Mouse (Mus musculus) bone marrow macrophage, adult 2 months (primary cell): ENCODE results near the gene Nt5c. TPM values are rescaled to one million over a fixed set of nuclear protein-coding genes. Genes with fewer than 3 reads are reported as not detected.
"Not testable (repeated sequence)": the region's sequence is repeated elsewhere in the genome, so short reads cannot be mapped to it uniquely, and the experiment has no call there.

Source experiments
- H3K27ac ChIP-seq: 2 replicates; pipeline ENCODE4 v1.5.1; 2012; ENCODE audit warnings: low read depth, low read length; ENCODE audit not compliant: insufficient read depth
- H3K4me1 ChIP-seq: 2 replicates; pipeline ENCODE4 v1.6.1; 2012; ENCODE audit warnings: low read length; ENCODE audit not compliant: control insufficient read depth, insufficient read depth
- H3K4me3 ChIP-seq: 2 replicates; pipeline ENCODE4 v1.5.1; 2012; ENCODE audit warnings: mild to moderate bottlenecking, low read length, moderate library complexity; ENCODE audit not compliant: insufficient read depth
- CTCF ChIP-seq: IDR thresholded peaks from 2 replicates; pipeline ENCODE4 v1.5.1; 2012; ENCODE audit warnings: low read depth, mild to moderate bottlenecking, low read length, moderate library complexity
- POLR2A ChIP-seq: IDR thresholded peaks from 2 replicates; pipeline ENCODE4 v1.6.1; 2012; ENCODE audit warnings: mild to moderate bottlenecking, low read depth, low read length, borderline replicate concordance
- polyA plus RNA-seq: library from polyadenylated mRNA; stranded (reverse); fragments of >200 nt; gene quantifications from 2 replicates; pipeline ENCODE4 v1.2.4, GENCODE M21; 2012; ENCODE audit not compliant: missing spikeins, insufficient read depth, insufficient read length

Gene Nt5c
- polyA plus RNA-seq, result 66.3 and 79.3 TPM in 2 replicates

DNA sequence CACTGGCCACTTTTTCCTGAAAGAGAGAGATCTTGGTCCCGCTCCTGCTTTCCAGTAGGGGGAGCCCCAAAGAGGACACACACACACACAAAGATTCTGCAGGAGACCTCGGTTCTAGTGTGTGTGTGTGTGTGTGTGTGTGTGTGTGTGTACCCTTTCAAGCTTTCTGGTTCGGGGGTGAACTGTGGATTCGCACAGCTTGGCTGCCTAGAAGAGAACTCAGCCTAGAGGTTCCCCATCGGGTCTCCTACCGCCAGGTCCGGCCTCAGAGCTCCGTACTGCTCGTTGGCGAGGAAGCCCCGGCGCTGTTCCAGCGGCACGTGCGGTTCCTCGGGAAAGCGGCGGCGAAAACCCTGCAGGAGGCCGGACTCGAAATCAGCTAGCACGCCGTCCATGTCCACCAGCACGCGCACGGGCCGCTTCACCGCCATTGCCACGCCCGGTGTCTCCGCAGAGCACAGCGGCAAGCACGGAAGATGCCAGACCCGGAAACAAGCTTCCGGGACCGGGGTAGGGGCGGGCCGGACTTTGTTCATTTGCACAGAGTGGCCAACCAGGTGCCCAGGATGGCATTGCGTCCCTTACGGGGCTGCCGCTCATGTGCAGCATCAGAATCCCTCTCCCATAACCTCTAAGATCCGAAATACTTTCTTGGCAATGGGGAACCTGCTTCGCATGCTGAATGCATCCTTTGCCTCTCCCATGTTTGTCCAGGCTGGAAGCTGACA is at the start of gene Nt5c:
Gene Nt5c, minus strand, starts transcription at position 507 of the 728 bp plus-strand sequence.
- H3K4me1 ChIP-seq, result peaks cover 4% of the 10 kb centered on the region
- no peak for TF ChIP-seq POLR2A
- TF ChIP-seq CTCF, result peak; percentile 78
- peak within 1 kb of the TSS; percentile 79 for H3K4me3 ChIP-seq
- H3K27ac ChIP-seq, result peak within 1 kb of the TSS; percentile 59

- no peak overlapping the region for H3K4me3 ChIP-seq
- TF ChIP-seq CTCF, result no peak
- TF ChIP-seq POLR2A, result no peak
- no peak overlapping the region for H3K27ac ChIP-seq
- peaks cover 3% of the 10 kb centered on the region; the same call in 1 of the 2 replicates for H3K4me1 ChIP-seq
Observed at GRCm38 (mm10) chr11:115538045-115538444, 46.4 kb upstream of the Nt5c start.

DNA sequence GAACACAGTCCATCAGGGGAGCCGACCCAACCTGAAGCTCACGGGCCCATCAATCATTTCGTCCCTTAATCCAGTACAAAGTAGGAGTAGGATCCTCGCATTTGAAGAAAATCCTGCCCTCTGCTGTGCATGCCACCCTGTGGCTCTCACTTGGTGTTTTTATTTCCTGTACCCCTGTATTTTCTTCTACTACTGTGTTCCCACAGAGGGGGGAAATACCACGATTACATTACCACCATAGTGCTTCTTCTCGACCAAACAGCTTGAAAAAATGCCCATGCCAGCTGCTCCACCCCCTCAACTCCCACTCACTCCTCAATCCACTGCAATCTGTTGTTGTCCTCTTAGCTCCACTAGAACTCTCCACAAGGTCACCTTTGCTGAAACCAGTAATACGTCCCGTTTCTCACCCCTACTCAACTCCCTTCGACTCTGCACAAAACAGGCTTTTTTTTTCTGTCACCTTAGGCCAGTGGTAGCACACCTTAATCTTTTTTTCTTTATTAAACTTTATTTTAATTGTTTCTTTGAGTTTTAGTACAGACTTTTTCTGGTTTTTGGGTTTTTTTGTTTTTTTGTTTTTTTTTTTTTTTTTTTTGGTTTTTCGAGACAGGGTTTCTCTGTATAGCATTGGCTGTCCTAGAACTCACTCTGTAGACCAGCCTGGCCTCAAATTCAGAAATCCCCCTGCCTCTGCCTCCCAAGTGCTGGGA is 45.4 kb upstream of the Nt5c start:
- TF ChIP-seq POLR2A (no peak), CTCF (no peak)
- H3K4me3 ChIP-seq, result peak overlapping the region; percentile 54
- peaks cover 3% of the 10 kb centered on the region; the same call in 1 of the 2 replicates for H3K4me1 ChIP-seq
- H3K27ac ChIP-seq, result peak overlapping the region; percentile 74

DNA sequence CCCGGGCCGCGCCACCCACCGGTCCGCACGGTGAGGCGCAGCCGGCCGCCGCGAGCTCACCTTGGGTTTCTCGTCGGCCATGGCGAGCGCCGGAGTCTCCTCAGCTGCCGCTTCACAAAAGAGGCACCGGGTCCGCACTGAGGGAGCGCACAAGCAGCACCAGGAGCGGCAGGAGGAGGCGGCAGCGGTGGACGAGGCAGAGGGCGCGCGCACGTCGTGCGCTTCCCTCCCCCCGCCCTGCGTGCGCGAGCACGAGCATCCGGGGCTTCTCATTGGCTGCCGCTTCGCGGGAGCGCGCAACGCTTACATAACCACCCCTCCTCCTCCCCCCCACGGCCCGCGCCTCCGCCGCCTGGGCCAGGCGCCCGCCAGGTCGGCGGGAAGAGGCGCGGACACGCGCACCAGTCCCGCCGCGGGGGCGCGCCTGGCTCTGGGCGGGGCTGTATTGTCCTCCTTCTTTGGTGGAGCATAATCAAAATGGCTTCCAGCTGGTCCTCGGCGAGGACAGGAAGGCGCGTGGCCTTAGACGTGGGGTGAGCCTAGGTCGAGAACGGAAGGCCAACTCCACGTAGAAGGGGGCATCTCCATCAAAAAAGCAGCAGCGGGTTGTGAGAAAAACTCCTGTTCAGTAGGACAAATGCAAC is 44.5 kb upstream of the Nt5c start, which contains the start of gene Sumo2:
Gene Sumo2, minus strand, starts transcription at position 239 of the 644 bp plus-strand sequence.
- TF ChIP-seq CTCF, result no peak
- TF ChIP-seq POLR2A, result no peak
- H3K4me3 ChIP-seq, result peak within 1 kb of the TSS; percentile 96
- peaks cover 3% of the 10 kb centered on the region; the same call in 1 of the 2 replicates for H3K4me1 ChIP-seq
- H3K27ac ChIP-seq, result peak within 1 kb of the TSS; percentile 74

GRCm38 (mm10) chr11:115535401-115536037 is 43.9 kb upstream of the Nt5c start:
- H3K27ac ChIP-seq, result peak overlapping the region; percentile 74
- peak overlapping the region; percentile 96 for H3K4me3 ChIP-seq
- peaks cover 3% of the 10 kb centered on the region; the same call in 1 of the 2 replicates for H3K4me1 ChIP-seq
- TF ChIP-seq CTCF (no peak), POLR2A (no peak)

DNA sequence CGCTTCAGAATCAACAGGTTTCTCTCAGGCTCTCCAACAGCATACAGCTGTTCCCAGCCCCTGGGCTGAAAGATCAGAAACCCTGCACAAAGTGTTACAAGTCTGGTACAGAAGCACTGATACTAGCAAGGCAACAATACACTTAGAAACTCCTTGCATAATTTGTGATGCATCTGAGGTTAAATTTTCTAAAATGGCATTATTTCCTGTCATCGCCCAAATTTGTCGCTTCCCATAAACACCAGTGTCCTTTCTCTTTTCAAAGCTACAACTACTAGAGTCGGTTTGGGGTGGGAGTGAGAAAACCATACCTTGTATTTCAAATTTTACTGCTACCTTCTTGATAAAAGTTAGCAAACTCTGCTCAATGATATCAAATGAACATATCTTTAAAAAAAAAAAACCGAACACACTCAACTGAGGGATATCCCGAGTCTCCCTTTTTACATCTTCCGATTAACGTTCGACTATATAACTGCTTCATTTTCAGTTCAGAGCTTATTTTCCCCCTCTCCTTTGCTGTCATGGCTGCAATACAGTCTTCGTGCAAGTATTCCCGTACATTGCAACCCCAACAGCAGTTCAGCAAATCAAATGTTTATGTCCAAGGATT is 43.2 kb upstream of the Nt5c start:
- peaks cover 3% of the 10 kb centered on the region; the same call in 1 of the 2 replicates for H3K4me1 ChIP-seq
- TF ChIP-seq CTCF (no peak), POLR2A (no peak)
- H3K27ac ChIP-seq, result peak overlapping the region; percentile 74
- H3K4me3 ChIP-seq, result peak overlapping the region; percentile 96

DNA sequence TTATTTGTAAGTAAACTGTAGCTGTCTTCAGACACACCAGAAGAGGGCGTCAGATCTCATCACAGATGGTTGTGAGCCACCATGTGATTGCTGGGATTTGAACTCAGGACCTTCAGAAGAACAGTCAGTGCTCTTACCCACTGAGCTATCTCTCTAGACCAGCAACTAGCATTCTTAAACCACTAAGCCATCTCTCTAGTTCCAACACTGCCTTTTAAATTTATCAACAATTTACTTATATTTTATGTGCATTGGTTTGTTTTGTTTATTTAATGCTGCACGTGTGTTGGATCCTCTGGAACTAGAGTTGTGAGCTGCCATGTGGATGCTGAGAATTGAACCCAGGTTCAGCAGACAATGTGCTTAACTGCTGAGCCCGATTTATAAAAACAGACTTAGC is 34.8 kb upstream of the Nt5c start:
- H3K4me3 ChIP-seq, H3K27ac ChIP-seq, H3K4me1 ChIP-seq: not testable (repeated sequence)

GRCm38 (mm10) chr11:115522703-115523102 is 31.0 kb upstream of the Nt5c start:
- TF ChIP-seq POLR2A (no peak), CTCF (no peak)
- Histone ChIP-seq H3K4me3 (no peak overlapping the region), H3K4me1 (peaks cover 2% of the 10 kb centered on the region; the same call in 1 of the 2 replicates), H3K27ac (no peak overlapping the region)

DNA sequence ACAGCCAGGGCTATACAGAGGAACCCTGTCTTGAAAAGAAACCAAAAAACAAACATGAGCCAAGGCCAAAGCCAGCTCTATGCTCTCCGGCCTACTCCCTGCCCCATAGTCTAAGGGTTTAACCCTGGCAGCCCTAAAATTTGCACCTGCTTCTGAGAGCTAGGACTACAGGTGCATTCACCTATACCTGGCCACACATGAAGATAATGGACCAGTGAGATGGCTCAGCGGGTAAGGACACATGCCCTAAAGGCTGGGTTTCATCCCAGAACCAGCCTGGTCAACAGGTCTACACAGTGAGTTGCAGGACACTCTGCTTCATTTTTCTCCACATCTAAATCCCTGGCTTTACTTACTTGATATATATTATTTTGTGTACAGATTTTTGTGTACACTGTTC is 30.6 kb upstream of the Nt5c start:
- TF ChIP-seq POLR2A (no peak), CTCF (no peak)
- H3K4me1 ChIP-seq, result peaks cover 2% of the 10 kb centered on the region; the same call in 1 of the 2 replicates
- H3K27ac ChIP-seq, result no peak overlapping the region
- no peak overlapping the region for H3K4me3 ChIP-seq
